Mouse (Mus musculus): Measurements from ENCODE around the gene Eri3. TPM values are rescaled to one million over a fixed set of nuclear protein-coding genes. Genes with fewer than 3 reads are reported as not detected.

Eri3 gene
- total and polyA plus RNA-seq, 3 experiments = 82.0 to 90.4 (median 82.2) TPM

- no peaks in the 10 kb centered on the region for H3K36me3 ChIP-seq (ENCODE audit: control insufficient read depth, insufficient read depth, low read length)
- H3K27ac ChIP-seq = no peak overlapping the region
- WGBS = 73% methylated on average over 7 of the region's 7 CpGs
- H3K4me3 ChIP-seq = no peak overlapping the region
- no peak for DNase-seq
- no peaks in the 10 kb centered on the region for H3K4me1 ChIP-seq (ENCODE audit: control insufficient read depth, insufficient read depth, low read length)
- intact Hi-C loops (cut with DNase I) = no loop called here
- no peaks in the 10 kb centered on the region for H3K27me3 ChIP-seq (ENCODE audit: control insufficient read depth, insufficient read depth, low read length)
- TF ChIP-seq EP300 (IDR thresholded peaks at IDR 0.05; ENCODE audit: insufficient read depth, low read depth, low read length) (no peak), CTCF (IDR thresholded peaks at IDR 0.05) (no peak), POLR2A (IDR thresholded peaks at IDR 0.05; ENCODE audit: insufficient read depth, low read depth, low read length) (no peak)
- no peak overlapping the region for H3K9ac ChIP-seq (ENCODE audit: low read depth, low read length)
- H3K79me2 ChIP-seq (replicated peaks; ENCODE audit: control insufficient read depth, insufficient read depth, low read length) = no peaks in the 10 kb centered on the region
Observed at GRCm38 (mm10) chr4:117634642-117635041, 84.5 kb downstream of the Eri3 start.

- TF ChIP-seq EP300 (IDR thresholded peaks at IDR 0.05; ENCODE audit: insufficient read depth, low read depth, low read length) (no peak), POLR2A (IDR thresholded peaks at IDR 0.05; ENCODE audit: insufficient read depth, low read depth, low read length) (no peak), CTCF (IDR thresholded peaks at IDR 0.05) (no peak)
- no peaks in the 10 kb centered on the region for H3K36me3 ChIP-seq (ENCODE audit: control insufficient read depth, insufficient read depth, low read length)
- no peaks in the 10 kb centered on the region for H3K27me3 ChIP-seq (ENCODE audit: control insufficient read depth, insufficient read depth, low read length)
- H3K9ac ChIP-seq (ENCODE audit: low read depth, low read length) = no peak overlapping the region
- H3K79me2 ChIP-seq (replicated peaks; ENCODE audit: control insufficient read depth, insufficient read depth, low read length) = no peaks in the 10 kb centered on the region
- H3K4me3 ChIP-seq = no peak overlapping the region
- H3K27ac ChIP-seq = no peak overlapping the region
- no peak for DNase-seq
- 88% methylated on average over 4 of the region's 4 CpGs for WGBS
- H3K4me1 ChIP-seq (ENCODE audit: control insufficient read depth, insufficient read depth, low read length) = no peaks in the 10 kb centered on the region
- intact Hi-C loops (cut with DNase I) = no loop called here
Observed at GRCm38 (mm10) chr4:117636152-117636551, 86.0 kb downstream of the Eri3 start.

- no peak overlapping the region for H3K27ac ChIP-seq
- no peaks in the 10 kb centered on the region for H3K36me3 ChIP-seq (ENCODE audit: control insufficient read depth, insufficient read depth, low read length)
- no peak for TF ChIP-seq POLR2A (IDR thresholded peaks at IDR 0.05; ENCODE audit: insufficient read depth, low read depth, low read length)
- TF ChIP-seq EP300 (IDR thresholded peaks at IDR 0.05; ENCODE audit: insufficient read depth, low read depth, low read length) = no peak
- TF ChIP-seq CTCF (IDR thresholded peaks at IDR 0.05) = no peak
- intact Hi-C loops (cut with DNase I) = no loop called here
- H3K4me3 ChIP-seq = no peak overlapping the region
- DNase-seq = no peak
- no peaks in the 10 kb centered on the region for H3K27me3 ChIP-seq (ENCODE audit: control insufficient read depth, insufficient read depth, low read length)
- WGBS = 87% methylated on average over 22 of the region's 22 CpGs
- no peaks in the 10 kb centered on the region for H3K4me1 ChIP-seq (ENCODE audit: control insufficient read depth, insufficient read depth, low read length)
- no peak overlapping the region for H3K9ac ChIP-seq (ENCODE audit: low read depth, low read length)
- H3K79me2 ChIP-seq (replicated peaks; ENCODE audit: control insufficient read depth, insufficient read depth, low read length) = no peaks in the 10 kb centered on the region
Observed at GRCm38 (mm10) chr4:117636891-117637613, 86.9 kb downstream of the Eri3 start.

GRCm38 (mm10) chr4:117640925-117641703 lies 90.9 kb downstream of the Eri3 start:
- WGBS = 90% methylated on average over 1 of the region's 1 CpGs
- intact Hi-C loops (cut with DNase I) = no loop called here
- no peak overlapping the region for H3K4me3 ChIP-seq
- no peak for DNase-seq
- H3K36me3 ChIP-seq (ENCODE audit: control insufficient read depth, insufficient read depth, low read length) = no peaks in the 10 kb centered on the region
- no peaks in the 10 kb centered on the region for H3K27me3 ChIP-seq (ENCODE audit: control insufficient read depth, insufficient read depth, low read length)
- no peaks in the 10 kb centered on the region for H3K79me2 ChIP-seq (replicated peaks; ENCODE audit: control insufficient read depth, insufficient read depth, low read length)
- TF ChIP-seq CTCF (IDR thresholded peaks at IDR 0.05) (no peak), POLR2A (IDR thresholded peaks at IDR 0.05; ENCODE audit: insufficient read depth, low read depth, low read length) (no peak), EP300 (IDR thresholded peaks at IDR 0.05; ENCODE audit: insufficient read depth, low read depth, low read length) (no peak)
- no peak overlapping the region for H3K27ac ChIP-seq
- no peak overlapping the region for H3K9ac ChIP-seq (ENCODE audit: low read depth, low read length)
- H3K4me1 ChIP-seq (ENCODE audit: control insufficient read depth, insufficient read depth, low read length) = no peaks in the 10 kb centered on the region

- intact Hi-C loops (cut with DNase I) = no loop called here
Observed at GRCm38 (mm10) chr4:117641804-117642203, 91.6 kb downstream of the Eri3 start.

GRCm38 (mm10) chr4:117645031-117645435 lies 94.9 kb downstream of the Eri3 start:
- Histone ChIP-seq H3K36me3 (ENCODE audit: control insufficient read depth, insufficient read depth, low read length) (no peaks in the 10 kb centered on the region), H3K4me1 (ENCODE audit: control insufficient read depth, insufficient read depth, low read length) (no peaks in the 10 kb centered on the region), H3K79me2 (replicated peaks; ENCODE audit: control insufficient read depth, insufficient read depth, low read length) (no peaks in the 10 kb centered on the region), H3K27ac (no peak overlapping the region), H3K27me3 (ENCODE audit: control insufficient read depth, insufficient read depth, low read length) (no peaks in the 10 kb centered on the region), H3K9ac (ENCODE audit: low read depth, low read length) (no peak overlapping the region), H3K4me3 (no peak overlapping the region)
- intact Hi-C loops (cut with DNase I) = no loop called here
- TF ChIP-seq POLR2A (IDR thresholded peaks at IDR 0.05; ENCODE audit: insufficient read depth, low read depth, low read length) (no peak), EP300 (IDR thresholded peaks at IDR 0.05; ENCODE audit: insufficient read depth, low read depth, low read length) (no peak), CTCF (IDR thresholded peaks at IDR 0.05) (no peak)
- WGBS = 70% methylated on average over 22 of the region's 22 CpGs
- no peak for DNase-seq

More at GRCm38 (mm10) chr4:117641804-117642203, 91.6 kb downstream of the Eri3 start:
- H3K79me2 ChIP-seq (replicated peaks; ENCODE audit: control insufficient read depth, insufficient read depth, low read length) = no peaks in the 10 kb centered on the region
- TF ChIP-seq POLR2A (IDR thresholded peaks at IDR 0.05; ENCODE audit: insufficient read depth, low read depth, low read length) = no peak
- no peak for TF ChIP-seq EP300 (IDR thresholded peaks at IDR 0.05; ENCODE audit: insufficient read depth, low read depth, low read length)
- no peak for TF ChIP-seq CTCF (IDR thresholded peaks at IDR 0.05)
- H3K4me1 ChIP-seq (ENCODE audit: control insufficient read depth, insufficient read depth, low read length) = no peaks in the 10 kb centered on the region
- no peaks in the 10 kb centered on the region for H3K27me3 ChIP-seq (ENCODE audit: control insufficient read depth, insufficient read depth, low read length)
- DNase-seq = no peak
- H3K36me3 ChIP-seq (ENCODE audit: control insufficient read depth, insufficient read depth, low read length) = no peaks in the 10 kb centered on the region
- no peak overlapping the region for H3K9ac ChIP-seq (ENCODE audit: low read depth, low read length)
- H3K4me3 ChIP-seq = no peak overlapping the region
- no peak overlapping the region for H3K27ac ChIP-seq
- whole genome bisulfite sequencing = 74% methylated on average over 1 of the region's 1 CpGs

Data from heart, adult 2 months (tissue).